ENCODE assay signal across 9 mouse cellular contexts in the genomic region with DNA sequence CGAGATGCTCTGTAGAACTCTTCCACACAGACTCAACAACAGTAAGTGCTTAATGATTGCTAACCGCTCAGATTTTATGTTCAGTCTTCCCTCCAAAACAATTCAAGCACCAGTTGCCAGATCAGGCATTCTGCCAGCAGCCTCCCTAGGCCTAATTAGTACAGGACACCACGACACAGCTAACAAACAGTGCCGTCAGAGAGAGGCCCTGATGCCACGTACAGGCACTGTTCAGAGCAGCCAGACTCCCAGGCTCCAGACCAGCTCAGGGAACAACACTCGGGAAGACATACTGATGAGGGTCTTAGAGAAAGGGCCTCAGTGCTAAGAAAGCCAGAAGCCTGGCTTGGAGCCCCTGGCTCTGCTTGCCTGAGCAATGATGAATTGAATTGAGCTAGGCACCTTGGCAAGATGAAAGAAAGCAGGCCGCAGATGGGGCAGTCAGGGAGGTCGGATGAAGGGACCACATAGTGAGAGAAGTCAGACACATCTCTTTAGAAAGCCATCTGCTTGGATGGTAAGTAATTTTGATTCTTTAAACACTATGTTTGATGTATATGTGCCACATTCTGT. TPM values are rescaled to one million over a fixed set of nuclear protein-coding genes. Genes with fewer than 3 reads are reported as not detected.
A peak's percentile ranks its signal among the peaks of the same experiment; 100 is the strongest.
DNase-seq lines count a peak whose midpoint lies in the region; ATAC-seq lines count a peak whose summit lies in the region.
"Had no signal": no experiment of that assay in that cellular context is flagged by ENCODE, and none has a peak within 500 bp of the region (broad histone marks: within the 10 kb centered on the region; RNA-seq: fewer than 3 reads in every experiment).

No protein-coding gene starts in this region.

- no peak overlapping the region for H3K4me2 ChIP-seq in midbrain, embryonic 13.5 days (replicated peaks)
- H3K4me2 ChIP-seq in midbrain, embryonic 11.5 days = no peak overlapping the region
- no peak overlapping the region for H3K4me2 ChIP-seq in forebrain, embryonic 11.5 days (ENCODE audit: low read depth, low read length, severe bottlenecking)

- intact Hi-C loops in heart, postnatal 36 days (cut with DNase I) = no loop called here

- H3K9ac ChIP-seq in midbrain, embryonic 13.5 days (replicated peaks) = peak overlapping the region; percentile 41; the same call in 1 of the 2 replicates
- H3K9ac ChIP-seq in midbrain, embryonic 11.5 days (ENCODE audit: low read length) = no peak overlapping the region
- no peak overlapping the region for H3K9ac ChIP-seq in forebrain, embryonic 11.5 days (ENCODE audit: low read length)
- H3K9ac ChIP-seq: liver, embryonic 14.5 days had no signal

- ATAC-seq in midbrain, embryonic 13.5 days = peak; percentile 83
- ATAC-seq in midbrain, embryonic 11.5 days (ENCODE audit: low FRiP score) = no peak
- peak; percentile 84; the same call in 1 of the 2 replicates for ATAC-seq in forebrain, embryonic 11.5 days (replicated peaks; ENCODE audit: low FRiP score)

- no peaks in the 10 kb centered on the region for H3K9me3 ChIP-seq in midbrain, embryonic 13.5 days
- no peaks in the 10 kb centered on the region for H3K9me3 ChIP-seq in midbrain, embryonic 11.5 days (ENCODE audit: control insufficient read depth, low read length)
- no peaks in the 10 kb centered on the region; the same call in 1 of the 2 replicates for H3K9me3 ChIP-seq in forebrain, embryonic 11.5 days (ENCODE audit: control insufficient read depth, low read length)

- H3K27me3 ChIP-seq in midbrain, embryonic 13.5 days = peaks cover 5% of the 10 kb centered on the region; the same call in 1 of the 2 replicates
- no peaks in the 10 kb centered on the region for H3K27me3 ChIP-seq in midbrain, embryonic 11.5 days (ENCODE audit: control insufficient read depth, insufficient read depth, low read length)
- H3K27me3 ChIP-seq in forebrain, embryonic 11.5 days (ENCODE audit: control insufficient read depth, insufficient read depth, low read length) = no peaks in the 10 kb centered on the region

- H3K4me3 ChIP-seq in midbrain, embryonic 13.5 days (replicated peaks) = no peak overlapping the region
- H3K4me3 ChIP-seq in midbrain, embryonic 11.5 days (ENCODE audit: low read depth, low read length) = no peak overlapping the region
- H3K4me3 ChIP-seq in forebrain, embryonic 11.5 days (ENCODE audit: low read depth, low read length) = no peak overlapping the region

- DNase-seq in midbrain, embryonic 11.5 days (ENCODE audit: low spot score, missing footprints) = no peak
- DNase-seq in forebrain, embryonic 11.5 days (ENCODE audit: low spot score) = peak; percentile 59
- peak; percentile 87 to 89 for DNase-seq in layer of hippocampus, postnatal 10 days (ENCODE audit: low spot score in 2 of 2)
- DNase-seq in right cerebral cortex, adult 18-20 months = peak; percentile 56
- no peak for DNase-seq in thymus, postnatal 14 days
- DNase-seq in embryo, embryonic 9.5 days (ENCODE audit: extremely low spot score) = no peak
- no peak for DNase-seq in heart, postnatal 36 days

- 0 out of 2 replicates have a peak, but pooled peaks cover 8% of the 10 kb centered on the region for H3K4me1 ChIP-seq in midbrain, embryonic 13.5 days (replicated peaks)
- no peaks in the 10 kb centered on the region for H3K4me1 ChIP-seq in midbrain, embryonic 11.5 days (ENCODE audit: control insufficient read depth, insufficient read depth, low read length)
- H3K4me1 ChIP-seq in forebrain, embryonic 11.5 days (replicated peaks; ENCODE audit: control insufficient read depth, insufficient read depth, low read length) = no peaks in the 10 kb centered on the region

- peak overlapping the region; percentile 65 for H3K27ac ChIP-seq in midbrain, embryonic 13.5 days
- no peak overlapping the region for H3K27ac ChIP-seq in midbrain, embryonic 11.5 days (ENCODE audit: low read depth, low read length)
- H3K27ac ChIP-seq in forebrain, embryonic 11.5 days (ENCODE audit: low read depth, low read length) = peak overlapping the region; percentile 33; the same call in 1 of the 2 replicates
- H3K27ac ChIP-seq: liver, embryonic 14.5 days had no signal

- no peaks in the 10 kb centered on the region for H3K36me3 ChIP-seq in midbrain, embryonic 13.5 days
- H3K36me3 ChIP-seq in midbrain, embryonic 11.5 days (ENCODE audit: control insufficient read depth, insufficient read depth, low read length) = no peaks in the 10 kb centered on the region
- H3K36me3 ChIP-seq in forebrain, embryonic 11.5 days (ENCODE audit: control insufficient read depth, insufficient read depth, low read length) = no peaks in the 10 kb centered on the region

- 39% methylated on average over 8 of the region's 8 CpGs for WGBS in midbrain, embryonic 13.5 days
- WGBS in midbrain, embryonic 11.5 days = 53% methylated on average over 8 of the region's 8 CpGs
- 43% methylated on average over 8 of the region's 8 CpGs for WGBS in forebrain, embryonic 11.5 days

RNA-seq across cellular contexts. Expression of gene Rgs9, which starts 22.5 kb away (rescaled TPM):
- polyA plus RNA-seq in midbrain, embryonic 13.5 days (2015; fragmentation: Nextera tagmentation; extraction: Ambion mirVana) = 7.2 and 7.3 TPM in 2 replicates
- polyA plus RNA-seq in midbrain, embryonic 11.5 days (2014; fragmentation: Nextera tagmentation; extraction: Ambion mirVana) = 1.6 and 1.7 TPM in 2 replicates
- polyA plus RNA-seq in forebrain, embryonic 11.5 days (2014; fragmentation: Nextera tagmentation; extraction: Ambion mirVana) = 1.4 and 1.6 TPM in 2 replicates
- total RNA-seq in layer of hippocampus, postnatal 10 days (2021) = 10 to 100 TPM; 20.8 to 23.9 TPM
- total RNA-seq in heart, postnatal 36 days (2021) = under 1 TPM in 1 of 2 experiments, not detected in 1; 0.14 TPM

RNA-seq across cellular contexts. Expression of gene Gna13, which starts 42.2 kb away (rescaled TPM):
- polyA plus RNA-seq in midbrain, embryonic 13.5 days (2015; fragmentation: Nextera tagmentation; extraction: Ambion mirVana) = 16.2 and 16.4 TPM in 2 replicates
- polyA plus RNA-seq in midbrain, embryonic 11.5 days (2014; fragmentation: Nextera tagmentation; extraction: Ambion mirVana) = 19.4 and 20.4 TPM in 2 replicates
- polyA plus RNA-seq in forebrain, embryonic 11.5 days (2014; fragmentation: Nextera tagmentation; extraction: Ambion mirVana) = 23.2 and 24.2 TPM in 2 replicates
- 10 to 100 TPM; 58.9 to 61.5 TPM for total RNA-seq in layer of hippocampus, postnatal 10 days (2021)
- 10 to 100 TPM; 33.7 to 34.2 TPM for total RNA-seq in heart, postnatal 36 days (2021)

Comparison
In these comparisons a context has a peak if more than half of its experiments do, and no peak if none do; other contexts are left out.
1. DNase-seq: peak in forebrain, embryonic 11.5 days (single experiment), layer of hippocampus, postnatal 10 days (2 of 2) and right cerebral cortex, adult 18-20 months (single experiment); none in midbrain, embryonic 11.5 days (single experiment), thymus, postnatal 14 days (single experiment), embryo, embryonic 9.5 days (single experiment) and heart, postnatal 36 days (0 of 2).